Mouse (Mus musculus): ENCODE results near the gene Gm10190. TPM values are rescaled to one million over a fixed set of nuclear protein-coding genes. Genes with fewer than 3 reads are reported as not detected.

Gene Gm10190
- total RNA-seq, 4 experiments from 2014 or later = 1.4 TPM; not detected in 3

Other genes with a start within 250 kb of the Gm10190 start
- gene Galm, start 246.1 kb downstream of the Gm10190 start, total RNA-seq (2022) = 1 to 10 TPM; 2.0 to 5.7 (median 3.9) TPM
- 100 to 1,000 TPM in 1 of 4 experiments, 10 to 100 TPM in 3; 93.1 to 111 (median 97.5) TPM for gene Srsf7, start 166.2 kb downstream of the Gm10190 start, total RNA-seq (2022)
- under 1 TPM; 0.20 to 0.53 (median 0.28) TPM for gene Ttc39d, start 166.1 kb downstream of the Gm10190 start, total RNA-seq (2022)
- 1 to 10 TPM; 4.9 to 8.9 (median 7.4) TPM for gene Gemin6, start 149.1 kb downstream of the Gm10190 start, total RNA-seq (2022)
- 10 to 100 TPM; 16.1 to 19.2 (median 18.1) TPM for gene Morn2, start 83.3 kb downstream of the Gm10190 start, total RNA-seq (2022)
- 10 to 100 TPM; 34.5 to 42.6 (median 41.6) TPM for gene Dhx57, start 83.1 kb downstream of the Gm10190 start, total RNA-seq (2022)
- 1 to 10 TPM; 1.7 to 3.3 (median 2.9) TPM for gene Arhgef33, start 66.1 kb downstream of the Gm10190 start, total RNA-seq (2022)
- 10 to 100 TPM; 31.8 to 35.6 (median 33.5) TPM for gene Sos1, start 106.9 kb upstream of the Gm10190 start, total RNA-seq (2022)
- gene Cdkl4, start 204.3 kb upstream of the Gm10190 start, total RNA-seq (2022) = 10 to 100 TPM; 15.5 to 18.0 (median 16.8) TPM